Mouse (Mus musculus) cortical plate, adult 2 months (tissue): ENCODE measurements around the gene Tcf3.

Experiments used
- CTCF ChIP-seq: fragments of 200-500 bp; IDR thresholded peaks from 2 replicates; pipeline ENCODE4 v1.5.1; 2011; ENCODE audit warnings: mild to moderate bottlenecking, control low read depth, low read length; ENCODE audit not compliant: insufficient read depth; ENCODE audit errors: extremely low read depth
- POLR2A ChIP-seq: fragments of 200-500 bp; IDR thresholded peaks from 2 replicates; pipeline ENCODE4 v1.6.1; 2011; ENCODE audit warnings: mild to moderate bottlenecking, low read length, control low read depth; ENCODE audit not compliant: insufficient read depth; ENCODE audit errors: extremely low read depth

GRCm38 (mm10) chr10:80440031-80440430 lies 6.6 kb upstream of the Tcf3 start:
- TF ChIP-seq CTCF (no peak), POLR2A (no peak)
